Mouse (Mus musculus) bone marrow, adult 2 months (tissue): Measurements from ENCODE around the gene Btbd19.

ENCODE experiments used
- CTCF ChIP-seq: fragments of 200-500 bp; IDR thresholded peaks from 2 replicates; pipeline ENCODE4 v1.5.1; 2011; ENCODE audit warnings: low read length, control low read depth; ENCODE audit not compliant: control insufficient read depth, insufficient read depth
- POLR2A ChIP-seq: fragments of 200-500 bp; IDR thresholded peaks from 2 replicates; pipeline ENCODE4 v1.6.1; 2011; ENCODE audit warnings: low read depth, mild to moderate bottlenecking, control low read depth, low read length, borderline replicate concordance; ENCODE audit not compliant: control insufficient read depth

- no peak for TF ChIP-seq CTCF
- no peak for TF ChIP-seq POLR2A
Measured at GRCm38 (mm10) chr4:117138295-117139216, 13.0 kb upstream of the Btbd19 start.
